Mouse (Mus musculus) bone marrow, adult 2 months (tissue): ENCODE data around the gene Heca. TPM values are rescaled to one million over a fixed set of nuclear protein-coding genes. Genes with fewer than 3 reads are reported as not detected.
"Not testable (repeated sequence)": the region's sequence is repeated elsewhere in the genome, so short reads cannot be mapped to it uniquely, and the experiment has no call there.

Experiments used
- H3K27ac ChIP-seq: fragments of 200-500 bp; 2 replicates; pipeline ENCODE4 v1.5.1; 2012; ENCODE audit warnings: low read depth, mild to moderate bottlenecking, control low read depth, inconsistent platforms, low read length; ENCODE audit not compliant: control insufficient read depth, poor library complexity, insufficient read depth
- H3K4me1 ChIP-seq: fragments of 200-500 bp; 2 replicates; pipeline ENCODE4 v1.6.1; 2011; ENCODE audit warnings: low read length; ENCODE audit not compliant: control insufficient read depth, insufficient read depth
- H3K4me3 ChIP-seq: fragments of 200-500 bp; replicated peaks from 2 replicates; pipeline ENCODE3; 2011; ENCODE audit warnings: mild to moderate bottlenecking, low read depth, low read length, control low read depth; ENCODE audit not compliant: control insufficient read depth
- CTCF ChIP-seq: fragments of 200-500 bp; IDR thresholded peaks from 2 replicates; pipeline ENCODE4 v1.5.1; 2011; ENCODE audit warnings: low read length, control low read depth; ENCODE audit not compliant: control insufficient read depth, insufficient read depth
- POLR2A ChIP-seq: fragments of 200-500 bp; IDR thresholded peaks from 2 replicates; pipeline ENCODE4 v1.6.1; 2011; ENCODE audit warnings: low read depth, mild to moderate bottlenecking, control low read depth, low read length, borderline replicate concordance; ENCODE audit not compliant: control insufficient read depth
- WGBS: fragments of 180-500 bp; shearing (Covaris S2); methylation state at CpG from one replicate; pipeline ENCODE4 v1.1.7; 2018; 5-methylcytosine and 5-hydroxymethylcytosine counted together
- polyA plus RNA-seq: library from polyadenylated mRNA; stranded (reverse); fragments of >200 nt; gene quantifications from 2 replicates; pipeline ENCODE4 v1.2.4, GENCODE M21; 2011; ENCODE audit warnings: low replicate concordance; ENCODE audit not compliant: missing spikeins, insufficient read depth, insufficient read length

The Heca gene
- polyA plus RNA-seq = 5.7 and 9.1 TPM in 2 replicates

DNA sequence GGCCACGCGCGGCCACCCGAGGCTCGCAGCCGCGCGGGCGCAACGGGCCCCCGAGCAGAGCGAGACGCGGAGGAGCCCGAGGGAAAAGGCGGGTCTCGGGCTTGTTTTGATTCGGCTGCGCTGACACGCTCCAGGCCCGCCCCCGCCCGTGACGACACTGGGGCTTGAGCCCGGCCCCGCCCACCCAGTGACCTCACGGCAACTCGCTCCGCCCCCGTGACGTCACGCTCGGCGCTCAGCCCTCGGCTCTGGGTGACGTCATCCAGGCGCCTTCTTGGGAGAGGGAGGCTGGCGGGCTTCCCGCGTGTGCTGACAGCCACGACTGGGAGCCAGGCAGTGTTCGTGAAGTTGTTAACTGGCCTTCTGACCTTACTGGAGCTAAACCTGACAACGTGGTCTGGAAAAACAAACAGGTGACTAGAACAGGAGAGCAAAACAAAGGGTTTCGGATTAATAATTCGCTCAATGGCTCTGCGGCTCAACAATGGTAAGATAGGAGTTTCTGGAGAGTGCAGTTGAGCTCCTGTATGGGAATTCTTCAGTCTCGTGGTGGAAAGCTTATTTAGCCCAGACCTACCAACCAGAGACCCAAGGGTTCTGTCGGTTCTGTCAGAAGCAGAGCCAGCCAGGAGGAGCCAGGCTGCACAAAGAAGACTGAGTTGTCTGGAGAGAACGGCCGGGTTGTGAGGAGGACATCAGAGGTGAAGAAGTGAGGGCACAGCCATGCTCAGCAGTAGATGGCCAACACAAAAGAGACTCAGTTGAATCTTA is at the start of gene Heca:
Gene Heca (minus strand): TSS at position 108 of the 771 bp plus-strand sequence.
- H3K4me3 ChIP-seq = peak within 1 kb of the TSS; percentile 85
- TF ChIP-seq POLR2A (peak; percentile 54; the same call in 1 of the 2 replicates), CTCF (no peak)
- no peaks in the 10 kb centered on the region; the same call in 1 of the 2 replicates for H3K4me1 ChIP-seq
- 10% methylated on average over 49 of the region's 50 CpGs for WGBS
- H3K27ac ChIP-seq = peak within 1 kb of the TSS; percentile 96

DNA sequence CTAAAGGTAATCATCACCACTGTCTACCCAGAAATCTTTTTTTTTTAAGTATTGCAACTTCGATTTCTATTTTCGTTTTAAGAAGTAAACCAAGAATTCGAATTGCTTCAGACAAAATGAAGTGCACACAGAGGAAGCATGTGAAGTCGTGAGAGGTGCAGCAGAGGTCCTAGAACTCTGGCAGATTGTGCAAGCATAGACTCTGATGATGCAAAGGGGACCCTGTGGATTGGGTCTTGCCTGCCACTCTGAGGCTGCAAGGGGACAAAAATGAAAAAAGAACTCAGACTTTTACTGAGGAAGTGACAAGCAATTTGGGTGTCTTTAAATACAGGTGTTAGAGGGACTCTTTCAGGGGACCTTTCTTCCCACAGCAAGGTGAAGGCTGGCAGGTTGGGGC is 42.7 kb upstream of the Heca start:
- WGBS = 26% methylated on average over 4 of the region's 4 CpGs
- H3K4me1 ChIP-seq = no peaks in the 10 kb centered on the region; the same call in 1 of the 2 replicates

DNA sequence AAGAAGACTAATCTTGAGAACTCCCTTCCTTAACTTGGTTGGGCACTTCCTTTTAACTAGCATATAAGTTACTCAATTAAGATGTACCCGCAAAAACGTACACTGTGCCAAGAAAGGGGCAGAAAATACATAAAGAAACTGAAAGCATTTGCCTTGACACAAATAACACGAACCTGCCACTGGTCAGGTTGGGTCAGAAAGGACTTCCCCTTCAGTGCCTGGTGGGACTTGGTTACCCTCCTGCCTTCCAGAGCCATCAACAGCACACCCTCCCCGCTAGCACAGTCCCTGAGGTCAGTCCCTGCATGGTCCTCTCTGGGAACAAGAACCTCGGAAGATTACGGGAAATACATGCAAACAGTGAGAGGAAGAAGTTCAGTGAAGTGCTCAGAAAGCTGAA is 41.3 kb upstream of the Heca start:
- WGBS = 3% methylated on average over 6 of the region's 6 CpGs
- TF ChIP-seq POLR2A (no peak), CTCF (no peak)
- Histone ChIP-seq H3K27ac (peak overlapping the region; percentile 52), H3K4me3 (peak overlapping the region; percentile 66), H3K4me1 (no peaks in the 10 kb centered on the region; the same call in 1 of the 2 replicates)

More for the DNA sequence above, 42.7 kb upstream of the Heca start:
- H3K27ac ChIP-seq = no peak overlapping the region
- TF ChIP-seq CTCF (no peak), POLR2A (no peak)
- no peak overlapping the region for H3K4me3 ChIP-seq

DNA sequence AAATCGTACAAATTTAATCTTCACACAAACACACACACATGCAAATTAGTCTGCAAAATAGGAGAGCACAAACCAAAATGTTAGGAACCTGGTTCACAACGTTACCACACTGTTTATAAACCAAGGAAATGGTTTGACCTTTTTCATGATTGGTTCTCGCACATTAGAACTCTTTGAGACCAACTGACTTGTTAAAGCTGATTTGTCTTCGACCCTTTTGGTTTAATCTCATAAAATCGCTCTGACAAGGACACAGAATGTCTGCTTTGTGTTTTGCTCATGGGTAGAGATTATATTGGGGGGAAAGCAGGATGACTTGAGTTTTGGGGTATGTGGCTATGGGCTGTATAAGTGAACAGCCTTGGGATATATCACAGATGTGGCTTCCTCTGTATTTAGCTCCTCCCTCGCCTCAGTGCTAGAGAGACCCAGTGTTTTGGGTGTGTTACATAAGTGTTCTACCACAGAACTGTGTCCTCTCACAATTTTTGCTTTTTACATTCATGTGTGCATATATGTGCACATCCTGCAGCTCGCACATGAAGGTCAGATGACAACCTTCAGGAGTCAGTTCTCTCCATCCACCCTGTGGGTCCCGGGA is 40.1 kb upstream of the Heca start:
- Histone ChIP-seq H3K4me3 (no peak overlapping the region), H3K4me1 (no peaks in the 10 kb centered on the region; the same call in 1 of the 2 replicates), H3K27ac (peak overlapping the region; percentile 8; the same call in 1 of the 2 replicates)
- no peak for TF ChIP-seq POLR2A
- TF ChIP-seq CTCF = no peak
- WGBS = 63% methylated on average over 8 of the region's 8 CpGs

DNA sequence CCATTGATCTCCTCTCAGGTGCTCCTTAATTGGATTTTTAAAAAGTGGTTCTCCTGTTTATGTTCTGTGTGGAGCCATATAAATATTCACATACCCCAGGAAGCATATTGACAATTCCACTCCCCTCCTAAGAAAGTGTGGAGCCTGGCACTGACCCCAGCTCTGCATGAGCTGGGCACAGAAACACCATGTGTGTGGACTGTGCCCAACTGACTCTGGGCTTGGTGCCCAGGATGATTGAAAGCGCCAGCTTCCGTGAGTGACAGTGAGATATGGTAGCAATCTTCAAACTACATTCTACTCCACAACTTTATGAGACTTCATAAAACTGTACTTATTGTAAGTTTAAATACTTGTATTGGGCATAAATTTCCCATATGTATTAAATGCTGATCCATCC is 35.4 kb upstream of the Heca start:
- no peak overlapping the region for H3K4me3 ChIP-seq
- TF ChIP-seq POLR2A (no peak), CTCF (no peak)
- WGBS = 73% methylated on average over 2 of the region's 2 CpGs
- no peaks in the 10 kb centered on the region for H3K4me1 ChIP-seq
- H3K27ac ChIP-seq = no peak overlapping the region

DNA sequence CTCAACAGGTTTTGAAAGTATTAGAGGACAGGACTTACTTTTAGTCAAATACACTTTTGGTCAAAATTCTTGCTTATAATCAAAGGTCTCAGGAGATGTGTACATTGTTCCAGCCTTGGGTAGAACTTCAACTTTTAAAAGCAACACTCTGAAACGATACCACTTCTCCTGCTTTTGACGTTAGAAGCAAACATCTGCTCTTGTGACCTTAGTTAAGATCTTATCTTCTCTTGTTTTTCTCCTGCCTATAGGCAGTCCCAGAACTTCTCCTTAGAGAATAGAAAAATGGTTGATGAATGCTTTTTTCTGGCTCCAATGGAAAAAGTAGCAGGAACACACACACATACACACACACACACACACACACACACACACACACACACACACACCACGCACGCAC is 18.2 kb upstream of the Heca start:
- TF ChIP-seq CTCF = no peak
- TF ChIP-seq POLR2A = no peak
- H3K27ac ChIP-seq = no peak overlapping the region
- no peaks in the 10 kb centered on the region for H3K4me1 ChIP-seq
- H3K4me3 ChIP-seq = no peak overlapping the region
- WGBS = 44% methylated on average over 4 of the region's 4 CpGs

DNA sequence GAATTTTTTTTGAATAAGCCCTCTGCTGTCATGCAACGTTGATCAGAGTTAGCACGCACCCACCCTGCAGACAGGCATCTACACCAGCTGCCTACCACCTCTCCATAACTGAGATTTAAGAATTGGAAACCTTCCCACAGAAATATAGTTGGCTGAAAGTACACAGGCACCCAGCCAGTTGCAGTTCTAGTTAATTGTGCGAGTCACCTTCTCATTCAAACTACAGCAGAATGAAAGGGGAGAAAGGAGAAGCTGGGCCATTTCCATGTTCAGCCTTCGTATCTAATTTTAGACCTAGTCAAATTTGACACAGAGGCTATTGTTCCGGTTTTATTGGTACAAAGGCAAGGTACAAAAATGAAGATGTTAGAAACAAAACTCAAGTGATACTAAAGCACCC is 2.9 kb upstream of the Heca start:
- Histone ChIP-seq H3K4me3 (no peak overlapping the region), H3K27ac (no peak overlapping the region), H3K4me1 (no peaks in the 10 kb centered on the region; the same call in 1 of the 2 replicates)
- no peak for TF ChIP-seq POLR2A
- TF ChIP-seq CTCF = no peak
- WGBS = 27% methylated on average over 5 of the region's 5 CpGs

DNA sequence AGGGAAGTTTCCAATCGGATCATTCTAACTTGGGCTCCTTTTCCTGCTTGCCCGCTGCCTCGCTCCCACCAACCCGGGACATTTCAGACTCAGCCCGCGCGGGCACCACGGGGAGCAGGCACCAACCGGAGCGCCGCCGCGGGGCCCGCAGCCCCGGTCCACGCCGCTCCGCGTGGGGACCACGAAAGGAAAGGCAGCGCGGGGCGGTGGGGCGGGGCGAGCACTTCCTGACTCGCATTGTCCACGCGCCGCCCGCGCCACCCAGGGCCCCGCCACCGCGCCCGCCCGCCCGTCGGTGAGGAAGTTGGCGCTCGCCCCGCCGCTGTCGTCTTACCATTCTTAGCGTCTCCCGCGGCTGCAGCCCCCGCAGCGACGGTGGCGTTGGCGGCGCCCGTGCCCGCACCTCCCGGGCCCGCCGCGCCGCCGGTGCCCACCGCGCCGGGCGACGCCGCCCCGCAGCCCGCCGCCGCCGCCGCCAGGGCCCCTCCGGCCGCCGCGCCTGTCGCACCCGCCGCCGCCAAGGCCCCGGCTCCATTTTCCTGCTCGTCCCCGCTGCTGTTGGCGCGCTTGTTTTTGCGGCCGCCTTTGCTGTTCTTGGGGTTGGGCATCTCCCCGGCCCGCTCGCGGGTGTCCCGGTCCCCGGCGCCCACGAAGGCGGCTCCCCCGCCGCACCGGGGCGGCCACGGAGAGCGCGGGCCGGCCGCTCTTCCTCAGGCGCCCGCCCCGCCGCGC is 526 bp downstream of the Heca start:
- H3K4me3 ChIP-seq = peak overlapping the region; percentile 85
- no peaks in the 10 kb centered on the region; the same call in 1 of the 2 replicates for H3K4me1 ChIP-seq
- under 1% methylated on average over 99 of the region's 110 CpGs for WGBS
- no peak for TF ChIP-seq CTCF
- 0 out of 2 replicates have a peak, but pooled peaks have one; percentile 18 for TF ChIP-seq POLR2A
- H3K27ac ChIP-seq = peak overlapping the region; percentile 96

DNA sequence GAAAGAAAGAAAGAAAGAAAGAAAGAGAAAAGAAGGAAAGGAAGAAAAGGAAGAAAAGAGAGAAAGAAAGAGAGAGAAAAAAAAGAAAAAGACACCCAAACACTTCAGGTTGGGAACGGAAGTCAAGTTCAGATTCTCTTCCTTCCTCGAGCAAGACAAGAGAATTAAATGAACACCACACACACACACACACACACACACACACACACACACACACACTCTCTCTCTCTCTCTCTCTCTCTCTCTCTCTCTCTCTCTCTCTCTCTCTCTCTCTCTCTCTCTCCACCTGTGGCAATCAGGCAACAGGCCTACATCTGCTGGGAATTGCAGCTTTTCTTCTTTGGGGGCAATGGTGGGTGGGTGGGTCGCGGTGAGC is 1.1 kb downstream of the Heca start:
- H3K27ac ChIP-seq = peak overlapping the region; percentile 96
- not testable (repeated sequence) for H3K4me1 ChIP-seq
- 0% methylated on average over 4 of the region's 4 CpGs for WGBS

More for the DNA sequence above, 1.1 kb downstream of the Heca start:
- H3K4me3 ChIP-seq = peak overlapping the region; percentile 85
